Mouse (Mus musculus) liver, embryonic 12.5 days (tissue): ENCODE measurements around the gene Trmt10c. TPM values are rescaled to one million over a fixed set of nuclear protein-coding genes. Genes with fewer than 3 reads are reported as not detected.
A peak's percentile ranks its signal among the peaks of the same experiment; 100 is the strongest.
"Not testable (repeated sequence)": the region's sequence is repeated elsewhere in the genome, so short reads cannot be mapped to it uniquely, and the experiment has no call there.

Experiments used
- ATAC-seq: fragments of 200-750 bp; cut with Nextera tagmentation; 2 replicates; pipeline ENCODE4 v1.8.0; 2017; ENCODE audit warnings: moderate number of reproducible peaks, mild to moderate bottlenecking, moderate library complexity
- H3K27ac ChIP-seq: fragments of 300-500 bp; sonication (generic); 2 replicates; pipeline ENCODE4 v1.5.1; 2016; ENCODE audit warnings: mild to moderate bottlenecking
- H3K27me3 ChIP-seq: fragments of 300-500 bp; sonication (generic); replicated peaks from 2 replicates; pipeline ENCODE4 v1.6.1; 2016; ENCODE audit warnings: mild to moderate bottlenecking, moderate library complexity
- H3K36me3 ChIP-seq: fragments of 300-500 bp; sonication (generic); 2 replicates; pipeline ENCODE4 v1.6.1; 2016; ENCODE audit warnings: mild to moderate bottlenecking, moderate library complexity
- H3K4me1 ChIP-seq: fragments of 300-500 bp; sonication (generic); 2 replicates; pipeline ENCODE4 v1.6.1; 2016
- H3K4me2 ChIP-seq: fragments of 300-500 bp; sonication (generic); 2 replicates; pipeline ENCODE4 v1.6.1; 2016; ENCODE audit warnings: mild to moderate bottlenecking, moderate library complexity
- H3K4me3 ChIP-seq: fragments of 300-500 bp; sonication (generic); 2 replicates; pipeline ENCODE4 v1.5.1; 2016; ENCODE audit warnings: mild to moderate bottlenecking, moderate library complexity
- H3K9ac ChIP-seq: fragments of 300-500 bp; sonication (generic); 2 replicates; pipeline ENCODE4 v1.6.1; 2016; ENCODE audit warnings: mild to moderate bottlenecking, moderate library complexity
- H3K9me3 ChIP-seq: fragments of 300-500 bp; sonication (generic); replicated peaks from 2 replicates; pipeline ENCODE4 v1.6.1; 2016; ENCODE audit warnings: mild to moderate bottlenecking, moderate library complexity
- WGBS: fragments of 180-500 bp; shearing (Covaris S2); methylation state at CpG from one replicate; pipeline ENCODE4 v1.1.7; 2016; ENCODE audit not compliant: insufficient replicate concordance; 5-methylcytosine and 5-hydroxymethylcytosine counted together
- polyA plus RNA-seq: library from polyadenylated mRNA; unstranded; fragments of >200 nt; fragmentation: Nextera tagmentation; extraction: Ambion mirVana; gene quantifications from 2 replicates; pipeline ENCODE4 v1.2.1, GENCODE M21; 2016

The Trmt10c gene
- polyA plus RNA-seq, 1 experiment from 2014 or later: 23.1 TPM

- WGBS: 20% methylated on average over 5 of the region's 5 CpGs
- Histone ChIP-seq H3K27ac (peak overlapping the region; percentile 97), H3K4me2 (peak overlapping the region; percentile 69), H3K36me3 (no peaks in the 10 kb centered on the region), H3K9me3 (no peaks in the 10 kb centered on the region), H3K27me3 (no peaks in the 10 kb centered on the region), H3K9ac (peak overlapping the region; percentile 72), H3K4me3 (peak overlapping the region; percentile 32), H3K4me1 (peaks cover 77% of the 10 kb centered on the region)
- ATAC-seq: peak; percentile 90
Observed at GRCm38 (mm10) chr16:56071317-56072232, 34.0 kb upstream of the Trmt10c start.

GRCm38 (mm10) chr16:56068523-56069070, 31.0 kb upstream of the Trmt10c start:
- Histone ChIP-seq H3K4me2 (no peak overlapping the region), H3K27me3 (no peaks in the 10 kb centered on the region), H3K9ac (no peak overlapping the region), H3K9me3 (no peaks in the 10 kb centered on the region), H3K36me3 (no peaks in the 10 kb centered on the region), H3K27ac (peak overlapping the region; percentile 55; the same call in 1 of the 2 replicates), H3K4me1 (peaks cover 62% of the 10 kb centered on the region), H3K4me3 (no peak overlapping the region)
- ATAC-seq: no peak
- 81% methylated on average over 6 of the region's 6 CpGs for WGBS

GRCm38 (mm10) chr16:56066113-56066512, 28.5 kb upstream of the Trmt10c start:
- Histone ChIP-seq H3K4me2 (no peak overlapping the region), H3K4me3 (no peak overlapping the region), H3K27me3 (no peaks in the 10 kb centered on the region), H3K4me1 (peaks cover 37% of the 10 kb centered on the region), H3K9me3 (no peaks in the 10 kb centered on the region), H3K36me3 (no peaks in the 10 kb centered on the region), H3K27ac (no peak overlapping the region), H3K9ac (no peak overlapping the region)
- 59% methylated on average over 8 of the region's 8 CpGs for WGBS
- no peak for ATAC-seq

GRCm38 (mm10) chr16:56064334-56064990, 26.8 kb upstream of the Trmt10c start:
- 3% methylated on average over 20 of the region's 20 CpGs for WGBS

GRCm38 (mm10) chr16:56062981-56063380, 25.4 kb upstream of the Trmt10c start:
- Histone ChIP-seq H3K4me3 (no peak overlapping the region), H3K4me1 (peaks cover 15% of the 10 kb centered on the region), H3K9me3 (no peaks in the 10 kb centered on the region), H3K4me2 (no peak overlapping the region), H3K9ac (no peak overlapping the region), H3K27ac (no peak overlapping the region), H3K27me3 (no peaks in the 10 kb centered on the region), H3K36me3 (no peaks in the 10 kb centered on the region)
- ATAC-seq: no peak
- 79% methylated on average over 11 of the region's 11 CpGs for WGBS

More at GRCm38 (mm10) chr16:56064334-56064990, 26.8 kb upstream of the Trmt10c start:
- peaks cover 25% of the 10 kb centered on the region for H3K4me1 ChIP-seq
- peak; percentile 77 for ATAC-seq
- H3K9me3 ChIP-seq: no peaks in the 10 kb centered on the region
- H3K4me2 ChIP-seq: peak overlapping the region; percentile 75
- peak overlapping the region; percentile 75 for H3K9ac ChIP-seq
- peak overlapping the region; percentile 76 for H3K27ac ChIP-seq
- H3K27me3 ChIP-seq: no peaks in the 10 kb centered on the region
- peak overlapping the region; percentile 62 for H3K4me3 ChIP-seq
- no peaks in the 10 kb centered on the region for H3K36me3 ChIP-seq

- no peaks in the 10 kb centered on the region for H3K36me3 ChIP-seq
- no peak overlapping the region for H3K4me3 ChIP-seq
- no peak overlapping the region for H3K9ac ChIP-seq
- H3K4me1 ChIP-seq: peaks cover 9% of the 10 kb centered on the region; the same call in 1 of the 2 replicates
- H3K4me2 ChIP-seq: no peak overlapping the region
- no peak for ATAC-seq
- no peaks in the 10 kb centered on the region for H3K27me3 ChIP-seq
- no peaks in the 10 kb centered on the region for H3K9me3 ChIP-seq
- 41% methylated on average over 7 of the region's 7 CpGs for WGBS
- no peak overlapping the region for H3K27ac ChIP-seq
Observed at GRCm38 (mm10) chr16:56061995-56062594, 24.5 kb upstream of the Trmt10c start.

GRCm38 (mm10) chr16:56058151-56058550, 20.5 kb upstream of the Trmt10c start:
- WGBS: 67% methylated on average over 10 of the region's 10 CpGs
- no peak for ATAC-seq

GRCm38 (mm10) chr16:56056944-56057590, 19.4 kb upstream of the Trmt10c start:
- no peak for ATAC-seq

More at GRCm38 (mm10) chr16:56058151-56058550, 20.5 kb upstream of the Trmt10c start:
- Histone ChIP-seq H3K9ac (no peak overlapping the region), H3K27ac (no peak overlapping the region), H3K27me3 (no peaks in the 10 kb centered on the region; the same call in 1 of the 2 replicates), H3K9me3 (no peaks in the 10 kb centered on the region), H3K36me3 (no peaks in the 10 kb centered on the region), H3K4me2 (no peak overlapping the region), H3K4me1 (peaks cover 6% of the 10 kb centered on the region; the same call in 1 of the 2 replicates), H3K4me3 (no peak overlapping the region)

GRCm38 (mm10) chr16:56055911-56056310, 18.3 kb upstream of the Trmt10c start:
- Histone ChIP-seq H3K9me3 (no peaks in the 10 kb centered on the region), H3K27ac (no peak overlapping the region), H3K4me1 (peaks cover 6% of the 10 kb centered on the region; the same call in 1 of the 2 replicates), H3K4me2 (no peak overlapping the region), H3K27me3 (no peaks in the 10 kb centered on the region; the same call in 1 of the 2 replicates), H3K36me3 (no peaks in the 10 kb centered on the region), H3K4me3 (no peak overlapping the region), H3K9ac (no peak overlapping the region)
- ATAC-seq: no peak
- 72% methylated on average over 3 of the region's 3 CpGs for WGBS

More at GRCm38 (mm10) chr16:56056944-56057590, 19.4 kb upstream of the Trmt10c start:
- Histone ChIP-seq H3K4me2 (no peak overlapping the region), H3K36me3 (no peaks in the 10 kb centered on the region), H3K27ac (no peak overlapping the region), H3K9ac (no peak overlapping the region), H3K4me3 (no peak overlapping the region), H3K9me3 (no peaks in the 10 kb centered on the region), H3K4me1 (peaks cover 6% of the 10 kb centered on the region; the same call in 1 of the 2 replicates), H3K27me3 (no peaks in the 10 kb centered on the region; the same call in 1 of the 2 replicates)
- WGBS: 67% methylated on average over 7 of the region's 7 CpGs

- not testable (repeated sequence) for H3K4me3 ChIP-seq, H3K27me3 ChIP-seq, H3K27ac ChIP-seq, H3K9me3 ChIP-seq, ATAC-seq, H3K4me2 ChIP-seq, H3K4me1 ChIP-seq, H3K36me3 ChIP-seq, H3K9ac ChIP-seq
- no CpG with 5 or more reads among the region's 4 CpGs for WGBS
Observed at GRCm38 (mm10) chr16:56048038-56048437, 10.4 kb upstream of the Trmt10c start, which contains the start of gene Senp7. Gene Senp7, plus strand, starts transcription at chr16:56048338.

GRCm38 (mm10) chr16:56038090-56038489, 471 bp upstream of the Trmt10c start:
- H3K9ac ChIP-seq: peak overlapping the region; percentile 85
- peak overlapping the region; percentile 89 for H3K4me3 ChIP-seq
- H3K27me3 ChIP-seq: no peaks in the 10 kb centered on the region
- H3K4me1 ChIP-seq: peaks cover 25% of the 10 kb centered on the region
- peak overlapping the region; percentile 82 for H3K4me2 ChIP-seq
- 22% methylated on average over 8 of the region's 8 CpGs for WGBS
- H3K27ac ChIP-seq: peak overlapping the region; percentile 87
- no peaks in the 10 kb centered on the region for H3K9me3 ChIP-seq
- H3K36me3 ChIP-seq: peaks cover 27% of the 10 kb centered on the region
- ATAC-seq: no peak
